Mouse (Mus musculus): ENCODE data around the gene Mgat1. TPM values are rescaled to one million over a fixed set of nuclear protein-coding genes. Genes with fewer than 3 reads are reported as not detected.
A peak's percentile ranks its signal among the peaks of the same experiment; 100 is the strongest.
"Not testable (repeated sequence)": the region's sequence is repeated elsewhere in the genome, so short reads cannot be mapped to it uniquely, and the experiment has no call there.

Mgat1 gene
- total RNA-seq, 2 experiments from 2014 or later, result 59.3 to 68.4 TPM

DNA sequence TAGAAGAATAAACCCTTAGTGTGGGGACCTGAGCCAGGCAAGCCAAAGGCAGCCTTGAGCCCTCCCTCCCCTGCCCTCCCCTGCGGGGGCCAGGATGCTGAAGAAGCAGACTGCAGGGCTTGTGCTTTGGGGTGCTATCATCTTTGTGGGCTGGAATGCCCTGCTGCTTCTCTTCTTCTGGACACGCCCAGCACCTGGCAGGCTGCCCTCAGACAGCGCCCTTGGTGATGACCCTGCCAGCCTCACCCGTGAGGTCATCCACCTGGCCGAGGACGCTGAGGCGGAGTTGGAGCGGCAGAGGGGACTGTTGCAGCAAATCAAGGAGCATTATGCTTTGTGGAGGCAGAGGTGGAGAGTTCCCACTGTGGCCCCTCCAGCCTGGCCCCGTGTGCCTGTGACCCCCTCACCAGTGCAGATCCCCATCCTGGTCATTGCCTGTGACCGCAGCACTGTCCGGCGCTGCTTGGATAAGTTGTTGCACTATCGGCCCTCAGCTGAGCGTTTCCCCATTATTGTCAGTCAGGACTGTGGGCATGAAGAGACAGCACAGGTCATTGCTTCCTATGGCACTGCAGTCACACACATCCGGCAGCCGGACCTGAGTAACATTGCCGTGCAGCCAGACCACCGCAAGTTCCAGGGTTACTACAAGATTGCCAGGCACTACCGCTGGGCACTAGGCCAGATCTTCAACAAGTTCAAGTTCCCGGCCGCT, 16.8 kb downstream of the Mgat1 start:
- intact Hi-C loops (cut with DNase I), result loop anchor here (10.0 kb wide), 1 partner anchor 466 kb away; no protein-coding TSS in a partner anchor

DNA sequence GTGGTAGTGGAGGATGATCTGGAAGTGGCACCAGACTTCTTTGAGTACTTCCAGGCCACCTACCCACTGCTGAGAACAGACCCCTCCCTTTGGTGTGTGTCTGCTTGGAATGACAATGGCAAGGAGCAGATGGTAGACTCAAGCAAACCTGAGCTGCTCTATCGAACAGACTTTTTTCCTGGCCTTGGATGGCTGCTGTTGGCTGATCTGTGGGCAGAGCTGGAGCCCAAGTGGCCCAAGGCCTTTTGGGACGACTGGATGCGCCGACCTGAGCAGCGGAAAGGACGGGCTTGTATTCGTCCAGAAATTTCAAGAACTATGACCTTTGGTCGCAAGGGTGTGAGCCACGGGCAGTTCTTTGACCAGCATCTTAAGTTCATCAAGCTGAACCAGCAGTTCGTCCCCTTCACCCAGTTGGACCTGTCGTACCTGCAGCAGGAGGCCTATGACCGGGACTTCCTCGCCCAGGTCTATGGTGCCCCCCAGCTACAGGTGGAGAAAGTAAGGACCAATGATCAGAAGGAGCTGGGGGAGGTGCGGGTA, 17.4 kb downstream of the Mgat1 start:
- intact Hi-C loops (cut with DNase I), result loop anchor here (10.0 kb wide), 1 partner anchor 467 kb away; no protein-coding TSS in a partner anchor
- DNase-seq, result no peak

More for the DNA sequence above, 16.8 kb downstream of the Mgat1 start:
- peak; percentile 70 to 84 for DNase-seq

DNA sequence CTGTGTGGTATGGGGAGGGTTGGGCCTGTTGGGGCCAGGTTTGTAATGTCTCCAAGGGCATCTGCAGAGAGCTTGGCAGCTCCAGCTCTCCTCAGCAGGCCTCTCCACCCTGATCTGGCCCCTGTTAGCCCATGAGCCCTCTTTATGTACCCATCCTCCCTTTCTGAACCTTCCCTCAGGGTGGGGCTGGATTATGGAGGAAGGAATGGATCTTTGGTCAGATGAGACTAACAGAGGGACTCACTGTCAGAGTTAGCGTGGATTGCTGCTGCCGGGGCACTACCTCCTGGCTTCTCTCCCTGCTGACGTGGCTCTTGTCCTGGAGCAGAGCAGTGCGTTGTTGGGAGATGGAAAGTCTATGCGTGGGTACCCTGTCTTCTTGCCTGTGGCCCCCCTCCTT, 18.3 kb downstream of the Mgat1 start:
- intact Hi-C loops (cut with DNase I), result loop anchor here (10.0 kb wide), 1 partner anchor 467 kb away; no protein-coding TSS in a partner anchor

DNA sequence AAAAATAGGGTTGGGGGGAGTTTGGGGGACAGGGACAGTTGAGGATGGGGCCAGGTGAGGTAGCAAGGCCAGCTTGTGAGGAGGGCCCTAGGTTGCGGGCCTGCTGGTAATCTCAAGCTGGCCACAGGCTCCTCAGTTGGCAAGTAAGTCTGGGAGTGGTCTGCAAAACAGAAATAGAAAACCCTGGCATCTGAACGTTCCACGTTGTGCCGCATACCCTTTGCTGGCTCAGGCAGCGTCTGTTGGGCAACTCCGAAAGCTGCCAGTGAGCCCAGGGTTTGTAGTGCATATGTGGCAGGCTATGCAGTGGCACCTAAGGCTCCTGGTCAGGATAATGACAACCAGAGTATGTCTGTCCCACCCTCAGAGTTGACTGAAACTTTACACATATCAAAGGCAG, 19.2 kb downstream of the Mgat1 start:
- intact Hi-C loops (cut with DNase I), result loop anchor here (10.0 kb wide), 1 partner anchor 468 kb away; no protein-coding TSS in a partner anchor
- DNase-seq, result no peak

More for the DNA sequence above, 18.3 kb downstream of the Mgat1 start:
- no peak for DNase-seq

DNA sequence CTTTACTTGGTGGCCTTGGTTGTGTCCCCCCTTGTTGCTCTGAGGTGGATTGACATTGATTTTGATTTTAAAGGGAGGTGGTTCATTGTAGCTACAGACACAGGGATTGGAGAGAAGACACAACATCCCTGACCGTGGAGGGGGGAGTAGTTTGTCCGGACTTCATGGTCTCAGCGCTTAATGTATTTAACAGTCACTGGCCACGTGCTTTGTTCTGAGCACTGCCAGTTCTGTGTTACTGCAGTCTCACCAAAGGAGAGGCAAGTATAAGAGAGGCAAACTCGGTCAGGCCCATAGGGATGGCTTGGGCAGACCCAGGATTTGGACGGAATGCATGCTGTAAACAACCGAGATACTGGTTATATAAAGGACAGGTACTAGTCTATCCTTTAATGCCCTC, 20.1 kb downstream of the Mgat1 start:
- intact Hi-C loops (cut with DNase I), result loop anchor here (10.0 kb wide), 1 partner anchor 469 kb away; no protein-coding TSS in a partner anchor
- no peak for DNase-seq

DNA sequence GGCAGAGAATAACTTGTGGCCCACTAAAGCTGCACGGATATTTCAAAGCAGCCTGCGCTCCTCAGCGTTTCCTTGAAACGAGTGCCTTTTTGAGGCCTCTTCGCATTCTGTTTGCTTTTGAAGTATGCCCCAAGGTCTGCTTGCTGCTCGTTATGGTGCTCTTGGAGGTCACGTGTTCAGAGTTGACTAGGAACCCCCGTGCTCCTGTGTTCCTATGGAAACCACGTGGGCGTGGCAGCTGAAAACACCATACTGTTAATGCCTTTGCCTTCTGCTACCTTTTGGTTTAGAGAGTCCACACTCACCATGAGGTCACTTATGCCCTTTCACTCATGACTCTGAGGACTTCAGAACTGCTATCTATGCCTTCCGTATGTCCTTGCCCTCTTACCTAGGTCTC, 20.6 kb downstream of the Mgat1 start:
- no peak for DNase-seq
- intact Hi-C loops (cut with DNase I), result loop anchor here (10.0 kb wide), 1 partner anchor 470 kb away; no protein-coding TSS in a partner anchor

DNA sequence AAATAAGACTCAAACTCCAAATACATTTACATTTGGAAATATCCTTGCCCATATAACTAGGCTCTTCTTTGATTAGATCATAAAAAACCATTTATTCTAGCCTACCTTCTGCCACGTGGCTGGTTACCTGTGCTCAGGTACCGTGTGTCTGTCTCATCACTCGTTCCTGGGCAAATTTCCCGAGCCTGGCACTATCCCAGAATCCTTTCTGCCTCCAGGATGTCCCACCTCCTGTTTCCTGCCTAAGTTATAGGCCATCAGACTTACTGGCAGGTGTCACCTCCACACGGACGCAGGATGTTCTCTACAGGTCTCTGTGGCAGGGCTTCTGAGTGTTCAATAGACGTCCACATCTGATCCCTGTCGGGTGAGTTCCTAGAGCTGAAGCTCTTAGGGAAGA, 21.1 kb downstream of the Mgat1 start:
- intact Hi-C loops (cut with DNase I), result loop anchor here (10.0 kb wide), 1 partner anchor 470 kb away; no protein-coding TSS in a partner anchor

DNA sequence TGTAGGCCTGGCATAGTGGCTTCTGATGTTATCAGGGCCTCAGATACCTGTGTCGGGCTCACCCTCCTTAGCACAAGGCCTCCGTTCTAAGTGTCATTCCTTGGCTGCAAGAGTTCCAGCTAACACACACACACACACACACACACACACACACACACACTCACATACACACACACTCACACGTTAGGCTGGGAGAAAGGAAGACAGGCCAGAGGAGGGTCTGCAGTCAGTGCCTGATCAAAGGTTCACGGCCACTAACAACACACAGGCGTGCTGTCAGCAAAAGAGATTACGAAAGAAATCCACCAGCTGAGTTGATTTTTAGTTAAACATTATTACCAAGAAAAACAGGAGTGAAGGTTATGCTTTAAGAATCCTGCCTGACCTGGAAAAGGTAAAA, 22.7 kb downstream of the Mgat1 start:
- intact Hi-C loops (cut with DNase I), result loop anchor here (10.0 kb wide), 1 partner anchor 472 kb away; no protein-coding TSS in a partner anchor
- DNase-seq, result no peak

More for the DNA sequence above, 21.1 kb downstream of the Mgat1 start:
- no peak for DNase-seq

DNA sequence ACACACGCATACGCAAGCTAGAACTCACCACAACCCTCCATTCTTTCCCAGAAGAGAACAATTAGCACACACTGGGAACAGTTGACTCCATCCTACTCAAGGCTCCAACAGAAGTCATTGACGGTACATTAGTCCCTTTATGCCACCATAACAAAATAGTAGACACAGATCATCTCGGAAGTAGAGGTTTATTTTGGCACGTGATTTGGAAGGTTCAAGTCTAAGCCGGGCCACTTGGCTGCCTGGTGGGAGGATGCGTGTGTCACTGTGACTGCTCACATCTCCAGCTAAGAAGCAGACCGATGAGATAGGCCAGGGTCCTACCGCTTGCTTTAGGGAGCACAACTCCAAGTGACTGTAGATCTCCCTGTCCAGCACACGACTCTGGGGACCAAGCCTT, 23.3 kb downstream of the Mgat1 start:
- intact Hi-C loops (cut with DNase I), result loop anchor here (10.0 kb wide), 1 partner anchor 473 kb away; no protein-coding TSS in a partner anchor
- no peak for DNase-seq

DNA sequence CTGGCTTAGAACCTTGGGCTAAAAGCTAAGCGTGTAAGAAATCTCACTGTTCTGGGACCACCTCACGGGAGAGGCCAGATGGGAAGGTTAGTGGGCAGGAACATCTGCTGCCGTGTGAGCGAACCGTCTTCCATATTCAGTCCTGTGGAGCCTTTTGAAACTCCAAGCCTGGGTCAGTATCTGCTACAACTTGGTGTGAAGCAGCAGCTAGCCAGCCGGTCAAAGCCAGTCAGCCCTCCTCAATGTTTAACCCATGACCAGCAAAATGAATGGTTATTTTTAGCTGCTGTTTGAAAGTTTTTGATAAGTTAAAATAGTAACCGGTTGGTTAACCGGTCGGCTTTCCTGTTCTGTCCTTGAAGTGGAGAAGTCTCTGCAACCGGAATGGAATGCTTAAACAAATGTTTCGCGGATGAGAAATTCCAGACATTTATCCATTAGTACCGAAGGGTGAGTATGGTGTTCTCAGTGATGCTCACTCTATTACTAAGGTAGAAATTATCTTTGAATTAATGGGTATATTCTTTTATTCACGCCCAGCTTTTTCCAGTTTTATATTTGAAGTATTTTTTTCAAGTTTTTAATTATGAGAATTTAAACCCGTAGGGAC, 24.1 kb downstream of the Mgat1 start:
- intact Hi-C loops (cut with DNase I), result loop anchor here (1.0 to 10.0 kb wide), 2 partner anchors 78 to 473 kb away; no protein-coding TSS in a partner anchor
- no peak for DNase-seq

DNA sequence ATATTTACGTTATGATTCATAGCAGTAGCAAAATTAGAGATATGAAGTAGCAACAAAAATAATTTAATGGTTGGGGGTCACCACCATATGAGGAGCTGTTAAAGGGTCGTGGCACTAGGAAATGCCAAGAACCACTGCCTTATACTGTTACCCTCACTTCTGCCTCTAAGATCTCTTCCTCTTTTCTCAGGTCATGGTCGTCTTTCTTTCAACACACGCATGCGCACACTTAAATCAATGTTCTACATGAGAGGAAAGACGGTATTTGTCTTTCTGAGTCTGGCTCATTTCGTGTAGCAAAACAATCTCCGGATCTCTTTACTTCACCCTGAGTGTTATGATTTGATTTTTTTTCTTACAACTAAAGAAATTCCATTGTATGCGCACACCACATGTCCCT, 25.8 kb downstream of the Mgat1 start:
- intact Hi-C loops (cut with DNase I), result loop anchor here (2.0 to 10.0 kb wide), 3 partner anchors 163 to 475 kb away; partner anchors contain the start of gene Irgm1

DNA sequence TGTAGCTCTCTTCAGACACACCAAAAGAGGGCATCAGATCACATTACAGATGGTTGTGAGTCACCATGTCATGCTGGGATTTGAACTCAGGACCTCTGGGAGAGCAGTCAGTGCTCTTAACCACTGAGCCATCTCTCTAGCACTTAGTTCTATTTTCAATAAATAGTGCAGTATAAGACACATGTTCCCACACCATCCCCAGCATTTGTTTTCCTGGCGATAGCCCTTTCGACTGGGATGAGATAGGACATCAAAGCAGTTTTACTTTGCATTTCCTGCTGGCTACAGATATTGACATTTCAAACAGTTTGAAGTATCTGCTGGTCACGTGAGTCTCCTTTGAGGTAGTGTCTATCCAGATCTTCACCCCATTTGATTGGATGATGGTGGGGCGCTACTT, 26.4 kb downstream of the Mgat1 start:
- no peak for DNase-seq
- intact Hi-C loops (cut with DNase I), result loop anchor here (2.0 to 5.0 kb wide), 2 partner anchors 164 to 398 kb away; partner anchors contain the start of gene Irgm1

More for the DNA sequence above, 25.8 kb downstream of the Mgat1 start:
- no peak for DNase-seq

DNA sequence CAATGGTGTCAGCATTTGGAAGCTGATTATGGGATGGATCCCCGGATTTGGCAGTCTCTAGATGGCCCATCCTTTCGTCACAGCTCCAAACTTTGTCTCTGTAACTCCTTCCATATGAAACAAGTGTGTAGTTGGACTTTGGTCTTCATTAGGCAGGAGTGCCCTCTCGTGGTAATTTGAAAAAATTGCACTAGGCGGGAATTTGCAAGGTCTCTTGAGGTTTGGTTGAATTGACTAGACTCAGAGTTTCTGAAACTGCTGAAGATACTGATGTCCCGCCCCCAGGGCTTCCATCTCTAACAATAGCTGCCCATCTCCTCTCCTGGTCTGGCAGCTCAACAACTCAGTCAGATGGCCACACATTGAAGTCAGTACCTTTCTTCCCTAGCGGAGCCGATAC, 27.3 kb downstream of the Mgat1 start:
- intact Hi-C loops (cut with DNase I), result loop anchor here (1.0 to 5.0 kb wide), 4 partner anchors 78 to 399 kb away; partner anchors contain the start of gene Irgm1
- DNase-seq, result peak in 1 of 2 experiments; percentile 61

DNA sequence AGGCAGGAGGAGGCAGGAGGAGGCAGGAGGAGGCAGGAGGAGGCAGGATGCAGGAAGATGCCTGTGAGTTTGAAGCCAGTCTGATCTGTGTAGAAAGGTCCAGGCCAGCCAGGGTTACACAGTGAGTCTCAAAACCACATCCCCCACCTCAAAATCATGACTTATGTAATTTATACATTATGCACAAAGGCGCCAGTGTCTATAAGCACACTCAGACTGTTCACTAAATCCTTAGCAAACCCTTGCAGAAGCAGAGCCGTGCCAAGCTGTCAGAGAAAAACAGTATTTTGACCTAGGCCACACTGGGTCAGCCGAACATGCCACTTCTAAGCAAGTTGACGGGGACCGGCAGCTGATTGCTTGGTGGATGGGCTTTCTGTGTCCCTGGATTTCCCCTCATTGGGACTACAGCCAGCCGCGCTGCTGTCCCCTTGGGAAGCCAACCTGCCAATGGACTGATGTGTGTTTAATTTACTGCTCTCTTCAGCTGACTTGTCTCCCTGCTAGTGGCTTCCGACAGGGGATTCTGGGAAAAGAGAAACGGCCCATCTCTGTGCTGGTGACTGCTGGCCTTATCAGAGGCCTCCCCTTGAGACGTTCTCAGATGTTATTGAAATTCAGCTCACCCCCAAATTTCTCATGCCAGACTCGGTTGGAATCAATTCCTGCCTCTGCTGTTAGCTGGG, 30.0 kb downstream of the Mgat1 start:
- intact Hi-C loops (cut with DNase I), result loop anchor here (5.0 kb wide), 1 partner anchor 402 kb away; the partner anchor contains the start of gene Irgm1
- DNase-seq, result no peak

DNA sequence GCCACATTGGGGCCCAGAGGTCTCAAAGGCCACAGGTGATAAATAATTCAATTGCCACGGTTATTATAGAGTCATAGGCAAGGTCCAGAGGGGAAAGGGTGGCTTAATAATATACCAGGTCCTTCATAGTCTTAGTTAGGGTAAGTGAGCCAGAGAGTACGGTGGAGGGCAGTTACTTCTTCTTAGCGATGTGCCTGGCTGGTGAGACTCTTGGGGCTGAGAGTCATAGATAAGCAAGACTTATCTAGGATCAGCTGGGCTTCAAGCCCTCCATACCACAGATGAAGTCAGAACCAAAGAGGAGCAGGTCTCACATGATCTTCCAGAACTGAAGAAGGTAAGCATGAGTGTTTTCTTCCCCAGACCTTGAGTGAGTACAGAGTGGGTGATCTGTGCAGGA, 34.2 kb downstream of the Mgat1 start, which contains the start of gene Olfr1393:
Gene Olfr1393 (plus strand): TSS at position 83 of the 400 bp plus-strand sequence.
- DNase-seq, result no peak
- intact Hi-C loops (cut with DNase I), result no loop called here

DNA sequence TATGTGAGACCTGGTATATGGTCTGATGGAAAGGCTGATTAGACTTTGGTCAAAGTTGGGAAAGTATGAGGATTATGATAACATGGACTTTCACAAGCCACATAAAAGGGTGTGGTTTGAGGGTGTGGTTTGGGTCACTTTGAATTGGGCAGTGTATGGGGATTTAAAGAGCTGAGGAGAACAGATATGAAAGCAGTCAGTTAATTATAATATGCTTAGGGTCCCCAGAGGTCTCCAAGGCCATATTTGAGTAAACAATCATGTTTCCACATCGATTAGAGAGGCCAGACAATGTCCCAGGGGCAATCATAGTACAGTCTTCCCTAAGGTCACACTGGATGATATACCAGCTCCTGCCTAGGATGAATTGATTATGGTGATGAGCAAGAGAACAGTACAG, 41.0 kb downstream of the Mgat1 start, which contains the start of gene Olfr1392:
Gene Olfr1392 (plus strand): TSS at position 301 of the 400 bp plus-strand sequence.
- DNase-seq, result not testable (repeated sequence)

DNA sequence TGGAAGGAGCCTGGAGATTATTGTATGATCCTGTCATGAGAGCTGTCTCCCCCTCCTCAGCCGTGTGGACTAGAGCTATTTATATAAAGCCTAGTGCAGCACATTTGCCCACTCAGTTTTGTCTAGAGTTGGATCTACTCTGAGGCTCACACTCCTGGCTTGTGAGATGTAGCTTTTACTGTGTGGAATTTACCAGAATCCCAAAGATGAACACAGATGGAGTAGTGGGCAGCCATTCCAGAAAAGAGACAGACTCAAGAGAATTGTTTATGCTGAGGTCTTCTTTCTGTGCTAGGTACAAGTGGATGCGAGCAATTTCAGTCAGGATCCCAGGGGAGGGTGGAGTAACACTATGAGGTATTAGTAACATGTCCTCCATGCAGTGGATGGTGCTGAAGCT, 43.3 kb downstream of the Mgat1 start:
- DNase-seq, result no peak
- intact Hi-C loops (cut with DNase I), result no loop called here

More for the DNA sequence above, 41.0 kb downstream of the Mgat1 start, which contains the start of gene Olfr1392:
- intact Hi-C loops (cut with DNase I), result not testable (repeated sequence)

DNA sequence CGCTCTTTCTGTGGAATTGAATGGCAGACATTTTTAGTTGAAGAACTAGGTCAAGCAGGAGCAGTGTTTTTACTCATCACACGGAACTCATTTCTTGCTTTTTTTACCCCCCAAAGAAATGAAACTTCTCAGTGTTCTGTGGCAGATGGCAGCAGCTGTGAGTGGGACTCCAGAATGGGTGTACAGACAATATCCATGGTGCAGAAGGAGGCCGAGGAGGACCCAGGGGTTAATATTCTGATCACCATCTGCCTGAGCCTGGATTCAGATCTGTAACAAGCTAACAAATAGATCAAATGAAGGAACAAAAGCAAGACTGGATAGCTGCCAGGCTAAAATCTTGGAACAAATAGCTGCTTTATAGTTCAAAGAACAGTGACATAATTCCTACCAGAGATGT, 48.8 kb downstream of the Mgat1 start:
- DNase-seq, result no peak
- intact Hi-C loops (cut with DNase I), result no loop called here

DNA sequence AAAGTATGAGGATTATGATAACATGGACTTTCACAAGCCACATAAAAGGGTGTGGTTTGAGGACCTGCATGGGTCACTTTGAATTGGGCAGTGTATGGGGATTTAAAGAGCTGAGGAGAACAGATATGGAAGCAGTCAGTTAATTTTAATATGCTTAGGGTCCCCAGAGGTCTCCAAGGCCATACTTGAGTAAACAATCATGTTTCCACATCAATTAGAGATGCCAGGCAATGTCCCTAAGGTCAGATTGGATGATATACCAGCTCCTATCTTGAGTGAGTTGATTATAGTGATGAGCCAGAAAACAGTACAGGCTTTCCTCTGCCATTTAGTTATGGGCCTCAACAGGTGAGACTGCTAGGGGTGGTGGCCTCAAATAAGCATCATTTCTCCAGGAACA, 60.5 kb downstream of the Mgat1 start, which contains the start of gene Olfr10:
Gene Olfr10 (plus strand): TSS at position 301 of the 400 bp plus-strand sequence.
- intact Hi-C loops (cut with DNase I), result no loop called here
- no peak for DNase-seq

DNA sequence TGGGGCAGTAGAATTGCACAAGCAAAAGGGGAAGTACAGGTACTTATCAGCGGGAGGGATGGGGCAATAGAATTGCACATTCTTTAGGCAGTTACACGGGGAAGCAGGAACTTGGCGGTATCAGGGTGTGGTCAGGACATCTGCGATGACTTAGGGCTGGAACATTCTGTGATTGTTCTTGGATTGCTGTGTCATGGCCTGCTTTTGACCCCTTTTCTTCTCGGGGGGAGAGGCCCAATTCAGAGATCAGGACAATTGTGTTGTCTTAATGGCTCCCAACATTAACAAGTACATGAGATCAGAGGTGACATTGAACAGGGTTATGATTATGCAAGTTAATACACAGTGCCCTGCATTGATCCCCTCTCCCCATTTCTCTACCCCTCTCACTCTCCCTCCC, 64.6 kb downstream of the Mgat1 start:
- intact Hi-C loops (cut with DNase I); DNase-seq: not testable (repeated sequence)
